In genomic region chr5:33675964-33676363, GRCm38 (mm10) we compare ENCODE assay signal across 9 mouse cellular contexts. TPM values are rescaled to one million over a fixed set of nuclear protein-coding genes. Genes with fewer than 3 reads are reported as not detected.
DNase-seq lines count a peak whose midpoint lies in the region; ATAC-seq and TF ChIP-seq lines count a peak whose summit lies in the region.
"Had no signal": no experiment of that assay in that cellular context is flagged by ENCODE, and none has a peak within 500 bp of the region (broad histone marks: within the 10 kb centered on the region; RNA-seq: fewer than 3 reads in every experiment).

No protein-coding gene starts in this region.

- no peaks in the 10 kb centered on the region for H3K9me3 ChIP-seq in hindbrain, embryonic 11.5 days (ENCODE audit: control insufficient read depth, low read length)
- no peaks in the 10 kb centered on the region for H3K9me3 ChIP-seq in hindbrain, embryonic 13.5 days
- H3K9me3 ChIP-seq in ES-Bruce4 (replicated peaks; ENCODE audit: control insufficient read depth, insufficient read depth, low read length, poor library complexity, severe bottlenecking): no peaks in the 10 kb centered on the region
- no peaks in the 10 kb centered on the region for H3K9me3 ChIP-seq in forebrain, embryonic 13.5 days (replicated peaks)
- H3K9me3 ChIP-seq in neural tube, embryonic 12.5 days: no peaks in the 10 kb centered on the region
- H3K9me3 ChIP-seq: limb, embryonic 12.5 days had no signal

- 0 out of 2 replicates have a peak, but pooled peaks cover 3% of the 10 kb centered on the region for H3K36me3 ChIP-seq in hindbrain, embryonic 11.5 days (ENCODE audit: control insufficient read depth, insufficient read depth, low read length)
- 0 out of 2 replicates have a peak, but pooled peaks cover 2% of the 10 kb centered on the region for H3K36me3 ChIP-seq in hindbrain, embryonic 13.5 days
- H3K36me3 ChIP-seq in ES-Bruce4 (ENCODE audit: control insufficient read depth, insufficient read depth, low read length, poor library complexity, severe bottlenecking): peaks cover 11% of the 10 kb centered on the region
- peaks cover 22% of the 10 kb centered on the region for H3K36me3 ChIP-seq in forebrain, embryonic 13.5 days (ENCODE audit: poor library complexity, severe bottlenecking)
- H3K36me3 ChIP-seq in neural tube, embryonic 12.5 days: peaks cover 20% of the 10 kb centered on the region

- no peak overlapping the region for H3K4me3 ChIP-seq in hindbrain, embryonic 11.5 days (ENCODE audit: low read depth, low read length)
- no peak overlapping the region for H3K4me3 ChIP-seq in hindbrain, embryonic 13.5 days
- no peak overlapping the region for H3K4me3 ChIP-seq in ES-Bruce4 (ENCODE audit: low read depth, low read length)
- H3K4me3 ChIP-seq in forebrain, embryonic 13.5 days: no peak overlapping the region
- no peak overlapping the region for H3K4me3 ChIP-seq in neural tube, embryonic 12.5 days
- H3K4me3 ChIP-seq: limb, embryonic 12.5 days had no signal

- WGBS in hindbrain, embryonic 11.5 days: 0% methylated on average over 1 of the region's 1 CpGs
- WGBS in hindbrain, embryonic 13.5 days: 0% methylated on average over 1 of the region's 1 CpGs
- WGBS in forebrain, embryonic 13.5 days: 0% methylated on average over 1 of the region's 1 CpGs
- WGBS in neural tube, embryonic 12.5 days: 0% methylated on average over 1 of the region's 1 CpGs

- H3K27me3 ChIP-seq in hindbrain, embryonic 11.5 days (ENCODE audit: control insufficient read depth, insufficient read depth, low read length): no peaks in the 10 kb centered on the region
- no peaks in the 10 kb centered on the region for H3K27me3 ChIP-seq in hindbrain, embryonic 13.5 days
- H3K27me3 ChIP-seq in ES-Bruce4 (ENCODE audit: control insufficient read depth, insufficient read depth, low read length, poor library complexity, severe bottlenecking): no peaks in the 10 kb centered on the region
- no peaks in the 10 kb centered on the region for H3K27me3 ChIP-seq in forebrain, embryonic 13.5 days
- no peaks in the 10 kb centered on the region for H3K27me3 ChIP-seq in neural tube, embryonic 12.5 days (replicated peaks)
- H3K27me3 ChIP-seq: limb, embryonic 12.5 days had no signal

- TF ChIP-seq CTCF in ES-Bruce4 (IDR thresholded peaks at IDR 0.05; ENCODE audit: low read depth, low read length): peak; percentile 84

- DNase-seq in hindbrain, embryonic 11.5 days (ENCODE audit: low spot score): peak; percentile 84
- peak; percentile 61 for DNase-seq in adrenal gland, postnatal 25 days
- DNase-seq in left cerebral cortex, postnatal 4 days: peak; percentile 76
- DNase-seq in heart, postnatal 25 days (ENCODE audit: low spot score): no peak

- H3K4me2 ChIP-seq in hindbrain, embryonic 11.5 days (replicated peaks; ENCODE audit: low read depth, low read length): no peak overlapping the region
- no peak overlapping the region for H3K4me2 ChIP-seq in hindbrain, embryonic 13.5 days
- H3K4me2 ChIP-seq in forebrain, embryonic 13.5 days: no peak overlapping the region
- H3K4me2 ChIP-seq in neural tube, embryonic 12.5 days (replicated peaks): no peak overlapping the region
- H3K4me2 ChIP-seq: limb, embryonic 12.5 days had no signal

- H3K9ac ChIP-seq in hindbrain, embryonic 11.5 days (ENCODE audit: low read depth, low read length): no peak overlapping the region
- no peak overlapping the region for H3K9ac ChIP-seq in hindbrain, embryonic 13.5 days
- no peak overlapping the region for H3K9ac ChIP-seq in ES-Bruce4 (ENCODE audit: low read depth, poor library complexity, severe bottlenecking)
- no peak overlapping the region for H3K9ac ChIP-seq in forebrain, embryonic 13.5 days
- H3K9ac ChIP-seq in neural tube, embryonic 12.5 days: no peak overlapping the region
- H3K9ac ChIP-seq: limb, embryonic 12.5 days had no signal

- no peak overlapping the region for H3K27ac ChIP-seq in hindbrain, embryonic 11.5 days (ENCODE audit: low read depth, low read length)
- no peak overlapping the region for H3K27ac ChIP-seq in hindbrain, embryonic 13.5 days
- H3K27ac ChIP-seq in ES-Bruce4 (ENCODE audit: insufficient read depth, low read length): no peak overlapping the region
- H3K27ac ChIP-seq in forebrain, embryonic 13.5 days: no peak overlapping the region
- no peak overlapping the region for H3K27ac ChIP-seq in neural tube, embryonic 12.5 days
- H3K27ac ChIP-seq: limb, embryonic 12.5 days had no signal

- TF ChIP-seq EP300 in ES-Bruce4 (IDR thresholded peaks at IDR 0.05; ENCODE audit: insufficient read depth, low read depth, low read length): no peak

- H3K4me1 ChIP-seq in hindbrain, embryonic 11.5 days (replicated peaks; ENCODE audit: control insufficient read depth, insufficient read depth, low read length): no peaks in the 10 kb centered on the region
- H3K4me1 ChIP-seq in hindbrain, embryonic 13.5 days (replicated peaks): peaks cover 17% of the 10 kb centered on the region
- no peaks in the 10 kb centered on the region for H3K4me1 ChIP-seq in ES-Bruce4 (ENCODE audit: control insufficient read depth, insufficient read depth, low read length)
- peaks cover 13% of the 10 kb centered on the region for H3K4me1 ChIP-seq in forebrain, embryonic 13.5 days
- peaks cover 6% of the 10 kb centered on the region for H3K4me1 ChIP-seq in neural tube, embryonic 12.5 days
- H3K4me1 ChIP-seq: limb, embryonic 12.5 days had no signal

- peak; percentile 40; the same call in 1 of the 2 replicates for ATAC-seq in hindbrain, embryonic 11.5 days (ENCODE audit: low FRiP score)
- no peak for ATAC-seq in hindbrain, embryonic 13.5 days (ENCODE audit: low FRiP score)
- 0 out of 2 replicates have a peak, but pooled peaks have one; percentile 41 for ATAC-seq in forebrain, embryonic 13.5 days
- ATAC-seq in neural tube, embryonic 12.5 days (ENCODE audit: low FRiP score, low read depth): peak; percentile 33; the same call in 1 of the 2 replicates

- no peak for TF ChIP-seq POLR2A in ES-Bruce4 (IDR thresholded peaks at IDR 0.05; ENCODE audit: insufficient read depth, low read length)

- intact Hi-C loops in left cerebral cortex, postnatal 4 days (cut with DNase I): no loop called here
- intact Hi-C loops in heart, postnatal 25 days (cut with DNase I): no loop called here

RNA-seq across cellular contexts. Expression of gene Tmem129, which starts 17.7 kb away (rescaled TPM):
- 37.2 and 39.0 TPM in 2 replicates for polyA plus RNA-seq in hindbrain, embryonic 11.5 days (2014; fragmentation: Nextera tagmentation; extraction: Ambion mirVana)
- polyA plus RNA-seq in hindbrain, embryonic 13.5 days (2015; fragmentation: Nextera tagmentation; extraction: Ambion mirVana): 28.2 and 28.7 TPM in 2 replicates
- 7.3 and 9.5 TPM in 2 replicates for polyA plus RNA-seq in ES-Bruce4 (2011; ENCODE audit: insufficient read depth, insufficient read length, low read depth, missing spikeins)
- total RNA-seq in adrenal gland, postnatal 25 days (2021): 27.7 and 29.5 TPM in 2 replicates
- polyA plus RNA-seq in forebrain, embryonic 13.5 days (2015; fragmentation: Nextera tagmentation; extraction: Ambion mirVana): 33.0 and 37.8 TPM in 2 replicates
- 10 to 100 TPM; 15.2 to 17.6 TPM for total RNA-seq in left cerebral cortex, postnatal 4 days (2021)
- polyA plus RNA-seq in neural tube, embryonic 12.5 days (2016; fragmentation: Nextera tagmentation; extraction: Ambion mirVana): 30.3 and 31.5 TPM in 2 replicates
- total RNA-seq in heart, postnatal 25 days (2021): 10 to 100 TPM; 19.8 to 20.2 TPM

RNA-seq across cellular contexts. Expression of gene Tacc3, which starts 18.0 kb away (rescaled TPM):
- polyA plus RNA-seq in hindbrain, embryonic 11.5 days (2014; fragmentation: Nextera tagmentation; extraction: Ambion mirVana): 232 and 255 TPM in 2 replicates
- polyA plus RNA-seq in hindbrain, embryonic 13.5 days (2015; fragmentation: Nextera tagmentation; extraction: Ambion mirVana): 48.8 and 57.0 TPM in 2 replicates
- 162 and 185 TPM in 2 replicates for polyA plus RNA-seq in ES-Bruce4 (2011; ENCODE audit: insufficient read depth, insufficient read length, low read depth, missing spikeins)
- 14.2 and 14.4 TPM in 2 replicates for total RNA-seq in adrenal gland, postnatal 25 days (2021)
- 189 and 190 TPM in 2 replicates for polyA plus RNA-seq in forebrain, embryonic 13.5 days (2015; fragmentation: Nextera tagmentation; extraction: Ambion mirVana)
- total RNA-seq in left cerebral cortex, postnatal 4 days (2021): 10 to 100 TPM; 14.9 to 15.3 TPM
- 150 and 160 TPM in 2 replicates for polyA plus RNA-seq in neural tube, embryonic 12.5 days (2016; fragmentation: Nextera tagmentation; extraction: Ambion mirVana)
- 1 to 10 TPM; 2.4 TPM for total RNA-seq in heart, postnatal 25 days (2021)

RNA-seq across cellular contexts. Expression of gene Slbp, which starts 23.6 kb away (rescaled TPM):
- 257 and 262 TPM in 2 replicates for polyA plus RNA-seq in hindbrain, embryonic 11.5 days (2014; fragmentation: Nextera tagmentation; extraction: Ambion mirVana)
- 126 and 130 TPM in 2 replicates for polyA plus RNA-seq in hindbrain, embryonic 13.5 days (2015; fragmentation: Nextera tagmentation; extraction: Ambion mirVana)
- 109 and 121 TPM in 2 replicates for polyA plus RNA-seq in ES-Bruce4 (2011; ENCODE audit: insufficient read depth, insufficient read length, low read depth, missing spikeins)
- 48.6 and 54.7 TPM in 2 replicates for total RNA-seq in adrenal gland, postnatal 25 days (2021)
- polyA plus RNA-seq in forebrain, embryonic 13.5 days (2015; fragmentation: Nextera tagmentation; extraction: Ambion mirVana): 222 and 225 TPM in 2 replicates
- total RNA-seq in left cerebral cortex, postnatal 4 days (2021): 10 to 100 TPM; 36.1 to 39.2 TPM
- 183 and 184 TPM in 2 replicates for polyA plus RNA-seq in neural tube, embryonic 12.5 days (2016; fragmentation: Nextera tagmentation; extraction: Ambion mirVana)
- 10 to 100 TPM; 15.3 to 16.2 TPM for total RNA-seq in heart, postnatal 25 days (2021)

RNA-seq across cellular contexts. Expression of gene Fgfr3, which starts 45.5 kb away (rescaled TPM):
- 50.9 and 56.4 TPM in 2 replicates for polyA plus RNA-seq in hindbrain, embryonic 11.5 days (2014; fragmentation: Nextera tagmentation; extraction: Ambion mirVana)
- 41.1 and 45.7 TPM in 2 replicates for polyA plus RNA-seq in hindbrain, embryonic 13.5 days (2015; fragmentation: Nextera tagmentation; extraction: Ambion mirVana)
- polyA plus RNA-seq in ES-Bruce4 (2011; ENCODE audit: insufficient read depth, insufficient read length, low read depth, missing spikeins): 2.9 and 4.0 TPM in 2 replicates
- 2.0 and 3.2 TPM in 2 replicates for total RNA-seq in adrenal gland, postnatal 25 days (2021)
- polyA plus RNA-seq in forebrain, embryonic 13.5 days (2015; fragmentation: Nextera tagmentation; extraction: Ambion mirVana): 59.5 and 81.3 TPM in 2 replicates
- total RNA-seq in left cerebral cortex, postnatal 4 days (2021): 10 to 100 TPM; 59.3 to 59.7 TPM
- 58.5 and 62.5 TPM in 2 replicates for polyA plus RNA-seq in neural tube, embryonic 12.5 days (2016; fragmentation: Nextera tagmentation; extraction: Ambion mirVana)
- 10 to 100 TPM in 1 of 2 experiments, 1 to 10 TPM in 1; 4.9 to 10.8 TPM for total RNA-seq in heart, postnatal 25 days (2021)

RNA-seq across cellular contexts. Expression of gene Gm9903, which starts 46.2 kb away (rescaled TPM):
- polyA plus RNA-seq in hindbrain, embryonic 11.5 days (2014; fragmentation: Nextera tagmentation; extraction: Ambion mirVana): 0.66 and 0.94 TPM in 2 replicates
- polyA plus RNA-seq in hindbrain, embryonic 13.5 days (2015; fragmentation: Nextera tagmentation; extraction: Ambion mirVana): 0.86 and 0.87 TPM in 2 replicates
- polyA plus RNA-seq in ES-Bruce4 (2011; ENCODE audit: insufficient read depth, insufficient read length, low read depth, missing spikeins): 0.38 TPM in 1 of 2 replicates, not detected in the other
- total RNA-seq in adrenal gland, postnatal 25 days (2021): 0.64 TPM in 1 of 2 replicates, not detected in the other
- 0.55 and 0.61 TPM in 2 replicates for polyA plus RNA-seq in forebrain, embryonic 13.5 days (2015; fragmentation: Nextera tagmentation; extraction: Ambion mirVana)
- total RNA-seq in left cerebral cortex, postnatal 4 days (2021): under 1 TPM; 0.20 to 0.86 TPM
- polyA plus RNA-seq in neural tube, embryonic 12.5 days (2016; fragmentation: Nextera tagmentation; extraction: Ambion mirVana): 0.49 and 0.61 TPM in 2 replicates
- 1 to 10 TPM; 1.1 to 1.3 TPM for total RNA-seq in heart, postnatal 25 days (2021)
